Mouse (Mus musculus): ENCODE measurements around the gene St7.

GRCm38 (mm10) chr6:17693726-17694549, 1.2 kb downstream of the St7 start:
- TF ChIP-seq POLR2AphosphoS2 (IDR thresholded peaks at IDR 0.05; ENCODE audit: insufficient read length, low read depth) (peak; percentile 39), MAX (IDR thresholded peaks at IDR 0.05; ENCODE audit: low read depth) (no peak), POLR2A (IDR thresholded peaks at IDR 0.05; ENCODE audit: insufficient read length, low read depth) (no peak), TCF3 (IDR thresholded peaks at IDR 0.05; ENCODE audit: insufficient read length, low read depth) (no peak), USF1 (IDR thresholded peaks at IDR 0.05; ENCODE audit: low read depth) (peak; percentile 76), CEBPB (IDR thresholded peaks at IDR 0.05; ENCODE audit: insufficient read depth, poor library complexity, severe bottlenecking) (no peak), MYOD1 (IDR thresholded peaks at IDR 0.05; ENCODE audit: control insufficient read depth in 1 of 3, insufficient read length in 2 of 3, low read depth in 2 of 3) (no peak)
